ENCODE assay signal across 7 mouse cellular contexts in the genomic region with DNA sequence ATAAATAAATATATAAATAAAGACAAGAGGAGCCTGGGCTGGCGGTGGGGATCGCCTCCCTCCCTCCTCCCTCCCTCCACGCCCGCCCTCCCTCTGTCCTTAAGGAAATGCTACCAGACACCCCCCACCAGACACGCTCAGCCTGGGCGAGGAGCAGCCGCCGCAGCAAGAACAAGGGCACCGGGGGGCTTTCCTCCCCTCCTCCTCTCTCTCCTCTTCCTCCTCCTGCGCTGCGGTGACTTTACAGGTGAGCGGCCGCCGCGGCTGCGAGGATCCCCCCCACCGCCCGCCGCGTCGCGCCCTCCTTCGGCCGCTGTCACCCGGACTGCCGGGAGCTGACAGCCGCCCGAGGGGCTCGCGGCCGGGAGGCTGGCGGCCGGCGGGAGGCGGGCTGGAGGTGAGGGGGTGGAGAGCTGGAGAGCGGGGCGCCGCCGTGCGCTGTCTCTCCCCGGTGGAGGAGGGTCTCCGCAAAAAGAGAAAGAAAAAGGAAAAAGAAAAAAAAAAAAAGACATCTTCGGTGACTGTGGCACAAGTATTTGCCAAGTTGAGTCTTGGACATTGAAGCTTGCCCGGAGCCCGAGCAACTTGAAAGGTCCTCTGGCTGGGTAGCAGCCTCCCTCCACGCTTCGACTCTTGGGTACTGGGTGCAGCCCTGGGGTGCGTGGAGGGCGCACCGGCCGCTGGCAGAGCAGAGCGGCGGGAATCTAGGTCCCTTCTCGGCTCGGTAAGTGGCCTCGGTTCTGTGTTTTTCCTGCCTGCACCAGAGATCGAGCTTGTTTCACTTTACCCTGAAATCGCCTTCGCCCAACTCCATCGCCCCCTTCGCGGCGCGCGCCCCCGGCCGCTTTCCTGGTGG. TPM values are rescaled to one million over a fixed set of nuclear protein-coding genes. Genes with fewer than 3 reads are reported as not detected.
A peak's percentile ranks its signal among the peaks of the same experiment; 100 is the strongest.
DNase-seq lines count a peak whose midpoint lies in the region; ATAC-seq and TF ChIP-seq lines count a peak whose summit lies in the region.

A gene (plus strand): TSS at position 102 of the 856 bp plus-strand sequence.

- peak within 1 kb of the TSS; percentile 95 for H3K4me3 ChIP-seq in hindbrain, postnatal 0 days (ENCODE audit: low read length)
- H3K4me3 ChIP-seq in midbrain, embryonic 11.5 days (ENCODE audit: low read depth, low read length), result peak within 1 kb of the TSS; percentile 72

- no peaks in the 10 kb centered on the region for H3K9me3 ChIP-seq in hindbrain, postnatal 0 days (ENCODE audit: low read length)
- H3K9me3 ChIP-seq in midbrain, embryonic 11.5 days (ENCODE audit: control insufficient read depth, low read length), result no peaks in the 10 kb centered on the region

- no peaks in the 10 kb centered on the region for H3K27me3 ChIP-seq in hindbrain, postnatal 0 days (ENCODE audit: insufficient read depth, low read length)
- H3K27me3 ChIP-seq in midbrain, embryonic 11.5 days (ENCODE audit: control insufficient read depth, insufficient read depth, low read length), result no peaks in the 10 kb centered on the region

- DNase-seq in T-cell, adult 2 months (ENCODE audit: low spot score), result peak; percentile 63
- peak; percentile 60 for DNase-seq in cerebellum, adult 8-10 months
- DNase-seq in gastrocnemius, adult 8-10 months (ENCODE audit: low spot score in 2 of 2), result peak; percentile 36 to 47
- DNase-seq in hindbrain, postnatal 0 days (ENCODE audit: low spot score), result peak; percentile 53
- DNase-seq in left cerebral cortex, postnatal 10 days (ENCODE audit: extremely low spot score in 1 of 2, low spot score in 2 of 2), result peak in 1 of 2 experiments; percentile 74
- peak; percentile 98 for DNase-seq in midbrain, embryonic 11.5 days (ENCODE audit: low spot score, missing footprints)
- peak; percentile 34 to 53 for DNase-seq in spleen, postnatal 10 days (ENCODE audit: low spot score in 2 of 2)

- H3K36me3 ChIP-seq in hindbrain, postnatal 0 days (ENCODE audit: insufficient read depth, low read length), result no peaks in the 10 kb centered on the region
- H3K36me3 ChIP-seq in midbrain, embryonic 11.5 days (ENCODE audit: control insufficient read depth, insufficient read depth, low read length), result no peaks in the 10 kb centered on the region

- WGBS in hindbrain, postnatal 0 days, result 1% methylated on average over 57 of the region's 67 CpGs
- WGBS in midbrain, embryonic 11.5 days, result under 1% methylated on average over 67 of the region's 67 CpGs

- peak within 1 kb of the TSS; percentile 99 for H3K4me2 ChIP-seq in hindbrain, postnatal 0 days (ENCODE audit: low read depth, low read length)
- peak within 1 kb of the TSS; percentile 82 for H3K4me2 ChIP-seq in midbrain, embryonic 11.5 days

- peak within 1 kb of the TSS; percentile 91 for H3K9ac ChIP-seq in hindbrain, postnatal 0 days (replicated peaks; ENCODE audit: low read length)
- peak within 1 kb of the TSS; percentile 91 for H3K9ac ChIP-seq in midbrain, embryonic 11.5 days (ENCODE audit: low read length)

- intact Hi-C loops in left cerebral cortex, postnatal 10 days (cut with DNase I), result loop anchor here (5.0 kb wide), 7 partner anchors 81 to 426 kb away; a partner anchor contains a TSS

- TF ChIP-seq CTCF in hindbrain, postnatal 0 days (IDR thresholded peaks at IDR 0.05; ENCODE audit: low read depth), result no peak

- ATAC-seq in hindbrain, postnatal 0 days, result peak; percentile 51
- peak; percentile 60 for ATAC-seq in midbrain, embryonic 11.5 days (ENCODE audit: low FRiP score)

- H3K4me1 ChIP-seq in hindbrain, postnatal 0 days (ENCODE audit: insufficient read depth, low read length), result no peaks in the 10 kb centered on the region
- peaks cover 3% of the 10 kb centered on the region; the same call in 1 of the 2 replicates for H3K4me1 ChIP-seq in midbrain, embryonic 11.5 days (ENCODE audit: control insufficient read depth, insufficient read depth, low read length)

- H3K27ac ChIP-seq in hindbrain, postnatal 0 days, result peak within 1 kb of the TSS; percentile 99
- peak within 1 kb of the TSS; percentile 93 for H3K27ac ChIP-seq in midbrain, embryonic 11.5 days (ENCODE audit: low read depth, low read length)

RNA-seq across cellular contexts. Expression of the gene that starts here (rescaled TPM):
- 10 to 100 TPM; 41.4 to 60.4 (median 54.1) TPM for total RNA-seq in gastrocnemius, adult 8-10 months (2022)
- total RNA-seq in hindbrain, postnatal 0 days (2014; rRNA removed), result 43.5 and 45.8 TPM in 2 replicates
- polyA plus RNA-seq in hindbrain, postnatal 0 days (2015; fragmentation: Nextera tagmentation; extraction: Ambion mirVana), result 11.8 and 13.6 TPM in 2 replicates
- 100 to 1,000 TPM; 277 to 292 TPM for total RNA-seq in left cerebral cortex, postnatal 10 days (2021)
- polyA plus RNA-seq in midbrain, embryonic 11.5 days (2014; fragmentation: Nextera tagmentation; extraction: Ambion mirVana), result 5.4 and 6.5 TPM in 2 replicates
